In the genomic region with DNA sequence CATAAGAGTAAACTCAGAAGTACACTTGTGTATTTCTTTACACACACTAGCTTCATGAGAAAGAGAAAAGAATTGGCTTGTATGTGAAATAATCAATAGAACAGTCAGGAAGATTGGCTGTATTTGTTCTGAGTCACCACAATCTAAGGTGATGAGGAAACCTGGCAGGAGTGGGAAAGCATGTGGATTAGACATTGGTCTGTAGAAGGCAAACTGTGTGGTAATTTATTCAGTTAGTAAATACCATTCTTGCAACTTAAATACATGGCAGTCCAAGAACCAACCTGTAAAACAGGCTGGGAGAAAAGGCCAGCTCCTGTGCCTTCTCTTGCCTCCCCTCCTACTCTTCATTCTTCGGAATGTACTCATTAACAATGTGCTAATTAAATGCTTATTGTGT, we compare ENCODE assay signal across 26 mouse cellular contexts. TPM values are rescaled to one million over a fixed set of nuclear protein-coding genes. Genes with fewer than 3 reads are reported as not detected.
"Had no signal": no experiment of that assay in that cellular context is flagged by ENCODE, and none has a peak within 500 bp of the region (broad histone marks: within the 10 kb centered on the region; RNA-seq: fewer than 3 reads in every experiment).

No protein-coding gene starts in this region.

- H3K9ac ChIP-seq: heart, embryonic 13.5 days; heart, embryonic 15.5 days; hindbrain, embryonic 13.5 days; hindbrain, embryonic 15.5 days; kidney, embryonic 15.5 days; limb, embryonic 13.5 days; limb, embryonic 15.5 days; liver, embryonic 13.5 days; liver, embryonic 15.5 days had no signal

- H3K4me2 ChIP-seq: heart, embryonic 13.5 days; heart, embryonic 15.5 days; hindbrain, embryonic 13.5 days; hindbrain, embryonic 15.5 days; kidney, embryonic 15.5 days; limb, embryonic 13.5 days; limb, embryonic 15.5 days; liver, embryonic 13.5 days; liver, embryonic 15.5 days had no signal

- H3K9me3 ChIP-seq: heart, embryonic 10.5 days; heart, embryonic 13.5 days; heart, embryonic 15.5 days; hindbrain, embryonic 13.5 days; hindbrain, embryonic 15.5 days; kidney, embryonic 15.5 days; limb, embryonic 13.5 days; limb, embryonic 15.5 days; liver, embryonic 13.5 days; liver, embryonic 15.5 days had no signal

- H3K36me3 ChIP-seq: heart, embryonic 10.5 days; heart, embryonic 13.5 days; heart, embryonic 15.5 days; hindbrain, embryonic 13.5 days; hindbrain, embryonic 15.5 days; kidney, embryonic 15.5 days; limb, embryonic 13.5 days; limb, embryonic 15.5 days; liver, embryonic 13.5 days; liver, embryonic 15.5 days had no signal

- ATAC-seq: hindbrain, postnatal 0 days; intestine, embryonic 16.5 days had no signal

- H3K27me3 ChIP-seq: heart, embryonic 13.5 days; heart, embryonic 15.5 days; hindbrain, embryonic 13.5 days; hindbrain, embryonic 15.5 days; kidney, embryonic 15.5 days; limb, embryonic 13.5 days; limb, embryonic 15.5 days; liver, embryonic 13.5 days; liver, embryonic 15.5 days had no signal

- H3K4me1 ChIP-seq: heart, embryonic 10.5 days; heart, embryonic 13.5 days; heart, embryonic 15.5 days; hindbrain, embryonic 13.5 days; hindbrain, embryonic 15.5 days; kidney, embryonic 15.5 days; limb, embryonic 13.5 days; limb, embryonic 15.5 days; liver, embryonic 13.5 days; liver, embryonic 15.5 days had no signal

- H3K4me3 ChIP-seq: gastrocnemius, adult 2 months; heart, embryonic 10.5 days; heart, embryonic 13.5 days; heart, embryonic 15.5 days; hindbrain, embryonic 13.5 days; hindbrain, embryonic 15.5 days; kidney, embryonic 15.5 days; limb, embryonic 13.5 days; limb, embryonic 15.5 days; liver, embryonic 13.5 days; liver, embryonic 15.5 days had no signal

- H3K27ac ChIP-seq: gastrocnemius, adult 2 months; heart, embryonic 10.5 days; heart, embryonic 13.5 days; heart, embryonic 15.5 days; hindbrain, embryonic 13.5 days; hindbrain, embryonic 15.5 days; hindbrain, postnatal 0 days; kidney, embryonic 15.5 days; kidney, postnatal 0 days; limb, embryonic 13.5 days; limb, embryonic 15.5 days; liver, embryonic 13.5 days; liver, embryonic 15.5 days had no signal

- DNase-seq: gastrocnemius, adult 2 months; gastrocnemius, postnatal 10 days; gastrocnemius, postnatal 25 days; heart, adult 18-20 months; heart, postnatal 14 days; heart, postnatal 36 days; kidney, adult 11 months; kidney, adult 9 months; kidney, postnatal 14 days; layer of hippocampus, adult 9-11 months; layer of hippocampus, postnatal 36 days; liver, embryonic 13.5 days had no signal

RNA-seq across cellular contexts. Expression of a gene that starts 25.6 kb away (rescaled TPM):
- polyA plus RNA-seq: kidney, adult 2 months; large intestine, adult 2 months had no signal
